Mouse (Mus musculus): ENCODE results near the gene Taar5. TPM values are rescaled to one million over a fixed set of nuclear protein-coding genes. Genes with fewer than 3 reads are reported as not detected.

Taar5 gene
- polyA plus RNA-seq, 1 experiment = not detected

- TF ChIP-seq POLR2A (IDR thresholded peaks at IDR 0.05; ENCODE audit: borderline replicate concordance, extremely low read depth, low read depth, low read length) (no peak), CTCF (IDR thresholded peaks at IDR 0.05; ENCODE audit: insufficient read depth, low read length) (no peak)
- 93% methylated on average over 13 of the region's 13 CpGs for WGBS
- Histone ChIP-seq H3K4me3 (replicated peaks; ENCODE audit: extremely low read depth, low read depth, low read length) (no peak within 1 kb of the TSS), H3K4me1 (ENCODE audit: control insufficient read depth, insufficient read depth, low read length) (no peaks in the 10 kb centered on the region)
- DNase-seq = no peak
These were observed 10.0 kb upstream of the Taar5 start, which contains the start of gene Taar4 for GRCm38 (mm10) chr10:23960444-23960915. Taar4 (plus strand) TSS chr10:23960494.

DNA sequence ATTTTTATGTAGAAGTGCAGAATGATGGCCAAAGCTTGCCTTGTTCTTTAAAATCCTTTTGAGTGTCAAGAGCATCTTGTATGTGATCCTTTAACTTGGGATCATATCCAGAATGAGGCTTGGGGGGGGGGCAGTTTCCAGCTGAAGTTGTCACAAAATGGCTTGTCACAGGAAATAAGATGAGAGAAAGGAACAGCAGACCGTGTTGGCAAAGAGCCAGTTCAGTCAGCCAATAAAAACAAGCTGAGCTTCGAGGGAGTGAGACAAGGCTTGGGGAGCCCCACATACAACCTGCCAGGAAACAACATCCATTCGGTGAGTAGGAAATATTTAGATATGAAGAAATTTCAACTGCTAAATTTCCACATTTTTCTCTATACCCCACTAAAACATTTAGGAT, 7.1 kb upstream of the Taar5 start:
- DNase-seq = no peak

GRCm38 (mm10) chr10:23964921-23965610, 5.4 kb upstream of the Taar5 start:
- DNase-seq = no peak
- WGBS = 70% methylated on average over 6 of the region's 6 CpGs
- H3K4me3 ChIP-seq (replicated peaks; ENCODE audit: extremely low read depth, low read depth, low read length) = no peak overlapping the region
- TF ChIP-seq POLR2A (IDR thresholded peaks at IDR 0.05; ENCODE audit: borderline replicate concordance, extremely low read depth, low read depth, low read length) (no peak), CTCF (IDR thresholded peaks at IDR 0.05; ENCODE audit: insufficient read depth, low read length) (no peak)
- H3K4me1 ChIP-seq (ENCODE audit: control insufficient read depth, insufficient read depth, low read length) = no peaks in the 10 kb centered on the region

More for the DNA sequence above, 7.1 kb upstream of the Taar5 start:
- Histone ChIP-seq H3K4me3 (replicated peaks; ENCODE audit: extremely low read depth, low read depth, low read length) (no peak overlapping the region), H3K4me1 (ENCODE audit: control insufficient read depth, insufficient read depth, low read length) (no peaks in the 10 kb centered on the region)
- no peak for TF ChIP-seq POLR2A (IDR thresholded peaks at IDR 0.05; ENCODE audit: borderline replicate concordance, extremely low read depth, low read depth, low read length)
- no peak for TF ChIP-seq CTCF (IDR thresholded peaks at IDR 0.05; ENCODE audit: insufficient read depth, low read length)
- WGBS = 38% methylated on average over 3 of the region's 3 CpGs

DNA sequence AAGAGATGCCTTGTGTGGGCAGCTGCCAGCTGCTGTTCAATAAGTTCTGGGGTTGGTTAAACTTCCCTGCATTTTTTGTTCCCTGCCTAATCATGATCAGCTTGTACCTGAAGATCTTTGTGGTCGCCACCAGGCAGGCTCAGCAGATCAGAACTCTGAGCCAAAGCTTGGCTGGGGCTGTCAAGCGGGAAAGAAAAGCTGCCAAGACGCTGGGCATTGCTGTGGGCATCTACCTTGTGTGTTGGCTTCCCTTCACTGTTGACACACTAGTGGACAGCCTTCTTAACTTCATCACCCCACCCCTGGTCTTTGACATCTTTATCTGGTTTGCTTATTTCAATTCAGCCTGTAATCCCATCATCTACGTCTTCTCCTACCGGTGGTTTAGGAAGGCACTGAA, 750 bp downstream of the Taar5 start:
- TF ChIP-seq POLR2A (IDR thresholded peaks at IDR 0.05; ENCODE audit: borderline replicate concordance, extremely low read depth, low read depth, low read length) = no peak
- TF ChIP-seq CTCF (IDR thresholded peaks at IDR 0.05; ENCODE audit: insufficient read depth, low read length) = no peak
- Histone ChIP-seq H3K4me3 (replicated peaks; ENCODE audit: extremely low read depth, low read depth, low read length) (no peak overlapping the region), H3K4me1 (ENCODE audit: control insufficient read depth, insufficient read depth, low read length) (no peaks in the 10 kb centered on the region)
- WGBS = 80% methylated on average over 5 of the region's 5 CpGs
- DNase-seq = no peak

GRCm38 (mm10) chr10:23977958-23978357, 7.5 kb downstream of the Taar5 start:
- TF ChIP-seq POLR2A (IDR thresholded peaks at IDR 0.05; ENCODE audit: borderline replicate concordance, extremely low read depth, low read depth, low read length) (no peak), CTCF (IDR thresholded peaks at IDR 0.05; ENCODE audit: insufficient read depth, low read length) (no peak)
- 57% methylated on average over 4 of the region's 4 CpGs for WGBS
- Histone ChIP-seq H3K4me1 (ENCODE audit: control insufficient read depth, insufficient read depth, low read length) (no peaks in the 10 kb centered on the region), H3K4me3 (replicated peaks; ENCODE audit: extremely low read depth, low read depth, low read length) (no peak overlapping the region)
- DNase-seq = no peak

DNA sequence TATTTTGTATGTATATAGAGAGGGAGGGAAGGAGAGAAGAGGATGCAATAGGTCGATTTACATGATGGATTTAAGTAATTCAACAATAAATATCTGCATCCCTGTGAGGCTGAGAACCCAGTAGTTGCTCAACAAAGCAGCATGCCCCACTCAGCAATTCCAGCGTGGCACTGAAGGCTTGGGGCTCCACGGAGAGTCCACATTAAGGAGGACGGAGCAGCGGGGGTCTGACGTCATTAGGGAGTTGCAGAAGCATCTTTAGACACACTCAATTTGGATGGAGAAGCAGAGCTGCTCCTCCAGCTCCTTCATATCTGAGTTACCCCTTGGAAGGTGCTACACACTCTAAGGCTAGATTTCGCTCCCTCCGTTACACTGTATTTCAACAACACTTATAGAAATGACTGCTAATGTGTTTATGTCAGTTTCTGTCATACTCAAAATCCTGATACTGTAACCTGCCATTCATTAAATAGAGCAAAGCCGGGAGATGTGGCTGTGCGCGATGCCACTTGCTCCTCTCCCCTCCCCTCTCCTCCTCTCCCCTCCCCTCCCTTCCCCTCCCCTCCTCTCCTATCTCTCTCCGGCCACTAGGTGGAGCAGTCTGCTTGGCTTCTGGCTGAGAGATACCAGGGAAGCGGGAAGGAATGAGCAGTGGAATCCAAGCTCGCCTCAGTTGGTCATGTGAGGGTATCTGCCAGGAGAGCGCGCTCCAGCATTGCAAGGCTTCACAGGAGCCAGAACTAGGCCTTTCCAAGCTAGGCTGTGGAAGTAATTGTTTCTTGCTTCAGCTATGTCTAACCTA, 8.6 kb downstream of the Taar5 start:
- Histone ChIP-seq H3K4me1 (ENCODE audit: control insufficient read depth, insufficient read depth, low read length) (no peaks in the 10 kb centered on the region), H3K4me3 (replicated peaks; ENCODE audit: extremely low read depth, low read depth, low read length) (no peak overlapping the region)
- peak; percentile 44 for DNase-seq
- 37% methylated on average over 16 of the region's 16 CpGs for WGBS
- TF ChIP-seq CTCF (IDR thresholded peaks at IDR 0.05; ENCODE audit: insufficient read depth, low read length) (peak; percentile 65), POLR2A (IDR thresholded peaks at IDR 0.05; ENCODE audit: borderline replicate concordance, extremely low read depth, low read depth, low read length) (no peak)

GRCm38 (mm10) chr10:23985546-23985945, 15.0 kb downstream of the Taar5 start, which contains the start of gene Taar6:
Taar6 (minus strand) TSS chr10:23985646.
- Histone ChIP-seq H3K4me3 (replicated peaks; ENCODE audit: extremely low read depth, low read depth, low read length) (no peak within 1 kb of the TSS), H3K4me1 (ENCODE audit: control insufficient read depth, insufficient read depth, low read length) (no peaks in the 10 kb centered on the region)
- TF ChIP-seq CTCF (IDR thresholded peaks at IDR 0.05; ENCODE audit: insufficient read depth, low read length) (no peak), POLR2A (IDR thresholded peaks at IDR 0.05; ENCODE audit: borderline replicate concordance, extremely low read depth, low read depth, low read length) (no peak)
- DNase-seq = no peak
- 72% methylated on average over 8 of the region's 8 CpGs for WGBS

- Histone ChIP-seq H3K4me3 (replicated peaks; ENCODE audit: extremely low read depth, low read depth, low read length) (no peak overlapping the region), H3K4me1 (ENCODE audit: control insufficient read depth, insufficient read depth, low read length) (no peaks in the 10 kb centered on the region)
- WGBS = 71% methylated on average over 5 of the region's 5 CpGs
- no peak for DNase-seq
- TF ChIP-seq CTCF (IDR thresholded peaks at IDR 0.05; ENCODE audit: insufficient read depth, low read length) (no peak), POLR2A (IDR thresholded peaks at IDR 0.05; ENCODE audit: borderline replicate concordance, extremely low read depth, low read depth, low read length) (no peak)
These were observed 15.9 kb downstream of the Taar5 start for GRCm38 (mm10) chr10:23986419-23986818.

GRCm38 (mm10) chr10:23993381-23993780, 22.9 kb downstream of the Taar5 start, which contains the start of gene Taar7a:
Taar7a (minus strand) TSS chr10:23993481.
- no peak for DNase-seq
- WGBS = 85% methylated on average over 3 of the region's 3 CpGs
- Histone ChIP-seq H3K4me3 (replicated peaks; ENCODE audit: extremely low read depth, low read depth, low read length) (no peak within 1 kb of the TSS), H3K4me1 (ENCODE audit: control insufficient read depth, insufficient read depth, low read length) (no peaks in the 10 kb centered on the region)
- TF ChIP-seq CTCF (IDR thresholded peaks at IDR 0.05; ENCODE audit: insufficient read depth, low read length) (no peak), POLR2A (IDR thresholded peaks at IDR 0.05; ENCODE audit: borderline replicate concordance, extremely low read depth, low read depth, low read length) (no peak)
